Mouse (Mus musculus): ENCODE results near the gene Krtap13-1. TPM values are rescaled to one million over a fixed set of nuclear protein-coding genes. Genes with fewer than 3 reads are reported as not detected.

The Krtap13-1 gene
- polyA plus RNA-seq, 1 experiment from 2014 or later: not detected

- Histone ChIP-seq H3K4me1 (replicated peaks; ENCODE audit: insufficient read depth, low read length) (no peaks in the 10 kb centered on the region), H3K9ac (ENCODE audit: low read depth, low read length) (no peak within 1 kb of the TSS), H3K36me3 (ENCODE audit: insufficient read depth, low read length) (no peaks in the 10 kb centered on the region), H3K27me3 (ENCODE audit: insufficient read depth, low read length) (no peaks in the 10 kb centered on the region), H3K9me3 (replicated peaks; ENCODE audit: low read length) (no peaks in the 10 kb centered on the region), H3K27ac (no peak within 1 kb of the TSS), H3K4me2 (ENCODE audit: low read length) (no peak within 1 kb of the TSS), H3K4me3 (replicated peaks; ENCODE audit: low read depth, low read length) (no peak within 1 kb of the TSS)
- 90% methylated on average over 2 of the region's 2 CpGs for WGBS
- DNase-seq (ENCODE audit: low spot score) (no peak), ATAC-seq (replicated peaks; ENCODE audit: low FRiP score, low read depth) (no peak)
- no peak for TF ChIP-seq CTCF (IDR thresholded peaks at IDR 0.05; ENCODE audit: low read depth)
Observed at GRCm38 (mm10) chr16:88774106-88774505, 45.4 kb downstream of the Krtap13-1 start, which contains the start of gene 2310057N15Rik. 2310057N15Rik (minus strand) TSS chr16:88774206.

GRCm38 (mm10) chr16:88777596-88777995, 48.9 kb downstream of the Krtap13-1 start, which contains the start of gene Gm5965:
Gm5965 (plus strand) TSS chr16:88777896.
- no peak for ATAC-seq (replicated peaks; ENCODE audit: low FRiP score, low read depth)
- Histone ChIP-seq H3K9ac (ENCODE audit: low read depth, low read length) (no peak within 1 kb of the TSS), H3K4me1 (replicated peaks; ENCODE audit: insufficient read depth, low read length) (no peaks in the 10 kb centered on the region), H3K4me3 (replicated peaks; ENCODE audit: low read depth, low read length) (no peak within 1 kb of the TSS), H3K4me2 (ENCODE audit: low read length) (no peak within 1 kb of the TSS), H3K9me3 (replicated peaks; ENCODE audit: low read length) (no peaks in the 10 kb centered on the region), H3K27ac (no peak within 1 kb of the TSS), H3K36me3 (ENCODE audit: insufficient read depth, low read length) (no peaks in the 10 kb centered on the region), H3K27me3 (ENCODE audit: insufficient read depth, low read length) (no peaks in the 10 kb centered on the region)
- WGBS: 82% methylated on average over 5 of the region's 6 CpGs
- no peak for TF ChIP-seq CTCF (IDR thresholded peaks at IDR 0.05; ENCODE audit: low read depth)
- DNase-seq (ENCODE audit: low spot score): no peak

Other genes with a start within 250 kb of the Krtap13-1 start
- 0.20 TPM in 1 of 2 replicates, not detected in the other for gene Cldn17, start 221.9 kb upstream of the Krtap13-1 start, polyA plus RNA-seq (2015; fragmentation: Nextera tagmentation; extraction: Ambion mirVana)
- gene Cldn8, start 165.7 kb upstream of the Krtap13-1 start, polyA plus RNA-seq (2015; fragmentation: Nextera tagmentation; extraction: Ambion mirVana): 210 and 219 TPM in 2 replicates
- gene Krtap24-1, start 116.6 kb upstream of the Krtap13-1 start, polyA plus RNA-seq (2015; fragmentation: Nextera tagmentation; extraction: Ambion mirVana): not detected in 2 replicates
- gene 2310079G19Rik, start 101.2 kb upstream of the Krtap13-1 start, polyA plus RNA-seq (2015; fragmentation: Nextera tagmentation; extraction: Ambion mirVana): not detected in 2 replicates
- not detected in 2 replicates for gene Krtap26-1, start 81.1 kb upstream of the Krtap13-1 start, polyA plus RNA-seq (2015; fragmentation: Nextera tagmentation; extraction: Ambion mirVana)
- not detected in 2 replicates for gene Krtap27-1, start 57.2 kb upstream of the Krtap13-1 start, polyA plus RNA-seq (2015; fragmentation: Nextera tagmentation; extraction: Ambion mirVana)
- not detected in 2 replicates for gene 2310061N02Rik, start 20.9 kb upstream of the Krtap13-1 start, polyA plus RNA-seq (2015; fragmentation: Nextera tagmentation; extraction: Ambion mirVana)
- gene Krtap13, start 22.8 kb downstream of the Krtap13-1 start, polyA plus RNA-seq (2015; fragmentation: Nextera tagmentation; extraction: Ambion mirVana): not detected in 2 replicates
- gene 2310034C09Rik, start 30.0 kb downstream of the Krtap13-1 start, polyA plus RNA-seq (2015; fragmentation: Nextera tagmentation; extraction: Ambion mirVana): not detected in 2 replicates
- gene 2310057N15Rik, start 45.3 kb downstream of the Krtap13-1 start, polyA plus RNA-seq (2015; fragmentation: Nextera tagmentation; extraction: Ambion mirVana): not detected in 2 replicates
- not detected in 2 replicates for gene Gm5965, start 49.0 kb downstream of the Krtap13-1 start, polyA plus RNA-seq (2015; fragmentation: Nextera tagmentation; extraction: Ambion mirVana)
- not detected in 2 replicates for gene Gm20741, start 83.4 kb downstream of the Krtap13-1 start, polyA plus RNA-seq (2015; fragmentation: Nextera tagmentation; extraction: Ambion mirVana)
- gene Krtap15, start 91.4 kb downstream of the Krtap13-1 start, polyA plus RNA-seq (2015; fragmentation: Nextera tagmentation; extraction: Ambion mirVana): not detected in 2 replicates
- gene Krtap14, start 97.3 kb downstream of the Krtap13-1 start, polyA plus RNA-seq (2015; fragmentation: Nextera tagmentation; extraction: Ambion mirVana): not detected in 2 replicates
- not detected in 2 replicates for gene Krtap19-1, start 140.5 kb downstream of the Krtap13-1 start, polyA plus RNA-seq (2015; fragmentation: Nextera tagmentation; extraction: Ambion mirVana)
- not detected in 2 replicates for gene Krtap19-2, start 145.4 kb downstream of the Krtap13-1 start, polyA plus RNA-seq (2015; fragmentation: Nextera tagmentation; extraction: Ambion mirVana)
- gene Krtap19-3, start 149.2 kb downstream of the Krtap13-1 start, polyA plus RNA-seq (2015; fragmentation: Nextera tagmentation; extraction: Ambion mirVana): not detected in 2 replicates
- not detected in 2 replicates for gene Krtap19-4, start 156.2 kb downstream of the Krtap13-1 start, polyA plus RNA-seq (2015; fragmentation: Nextera tagmentation; extraction: Ambion mirVana)
- not detected in 2 replicates for gene Krtap19-5, start 167.6 kb downstream of the Krtap13-1 start, polyA plus RNA-seq (2015; fragmentation: Nextera tagmentation; extraction: Ambion mirVana)
- gene Krtap19-9b, start 203.4 kb downstream of the Krtap13-1 start, polyA plus RNA-seq (2015; fragmentation: Nextera tagmentation; extraction: Ambion mirVana): not detected in 2 replicates
- not detected in 2 replicates for gene Krtap16-3, start 234.0 kb downstream of the Krtap13-1 start, polyA plus RNA-seq (2015; fragmentation: Nextera tagmentation; extraction: Ambion mirVana)